Mouse (Mus musculus) cerebellum, postnatal 25 days (tissue): ENCODE data around the gene P3h1.
A peak's percentile ranks its signal among the peaks of the same experiment; 100 is the strongest.
"Not testable (repeated sequence)": the region's sequence is repeated elsewhere in the genome, so short reads cannot be mapped to it uniquely, and the experiment has no call there.

Source experiments
- DNase-seq, 2 experiments: peaks; one replicate each; pipeline ENCODE4 v3.0.0; 2021; ENCODE audit warnings: mixed read lengths in 2 of 2

Gene P3h1

DNA sequence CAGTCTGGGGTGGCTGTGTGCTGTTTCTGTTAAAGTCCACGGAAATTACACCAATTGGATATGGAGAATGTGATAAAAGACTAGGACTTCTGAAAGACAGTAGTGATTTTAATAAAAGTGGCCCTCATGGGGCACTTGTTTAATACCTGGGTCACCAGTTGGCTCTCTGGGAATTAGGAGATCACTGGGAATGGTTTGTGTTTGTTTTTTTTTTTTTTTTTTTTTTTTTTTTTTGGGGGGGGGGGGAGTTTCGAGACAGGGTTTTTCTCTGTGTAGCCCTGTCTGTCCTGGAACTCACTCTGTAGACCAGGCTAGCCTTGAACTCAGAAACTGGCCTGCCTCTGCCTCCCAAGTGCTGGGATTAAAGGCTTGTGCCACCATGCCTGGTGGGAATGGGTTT lies 43.0 kb downstream of the P3h1 start:
- no peak for DNase-seq

- DNase-seq: not testable (repeated sequence)
These were observed 46.1 kb downstream of the P3h1 start for GRCm38 (mm10) chr4:119278784-119279183.

GRCm38 (mm10) chr4:119284861-119285260 lies 52.1 kb downstream of the P3h1 start:
- no peak for DNase-seq

DNA sequence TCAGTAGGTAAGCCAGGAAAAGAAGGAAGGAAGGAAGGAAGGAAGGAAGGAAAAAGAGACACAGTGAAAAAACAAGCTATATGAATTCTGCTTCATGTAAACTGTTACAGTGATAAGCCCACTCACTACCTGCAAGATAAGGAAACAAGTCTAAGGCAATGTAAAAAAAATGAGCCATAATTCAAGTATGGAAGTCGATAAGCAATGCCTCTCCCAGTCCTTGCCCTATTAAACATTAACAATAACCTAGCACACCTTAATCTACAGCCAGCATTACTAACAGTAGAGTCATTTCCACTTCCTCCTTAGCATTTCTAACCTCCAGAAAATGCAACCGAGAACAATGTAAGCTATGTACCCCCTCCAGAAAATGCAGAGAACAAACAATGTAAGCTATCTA lies 52.6 kb downstream of the P3h1 start:
- no peak for DNase-seq

- no peak for DNase-seq
These were observed 59.2 kb downstream of the P3h1 start for GRCm38 (mm10) chr4:119291921-119292320.

- DNase-seq: peak; percentile 37 to 52
These were observed 60.3 kb downstream of the P3h1 start for GRCm38 (mm10) chr4:119292771-119293573.

GRCm38 (mm10) chr4:119293574-119294258 lies 61.0 kb downstream of the P3h1 start:
- peak in 1 of 2 experiments; percentile 34 for DNase-seq

DNA sequence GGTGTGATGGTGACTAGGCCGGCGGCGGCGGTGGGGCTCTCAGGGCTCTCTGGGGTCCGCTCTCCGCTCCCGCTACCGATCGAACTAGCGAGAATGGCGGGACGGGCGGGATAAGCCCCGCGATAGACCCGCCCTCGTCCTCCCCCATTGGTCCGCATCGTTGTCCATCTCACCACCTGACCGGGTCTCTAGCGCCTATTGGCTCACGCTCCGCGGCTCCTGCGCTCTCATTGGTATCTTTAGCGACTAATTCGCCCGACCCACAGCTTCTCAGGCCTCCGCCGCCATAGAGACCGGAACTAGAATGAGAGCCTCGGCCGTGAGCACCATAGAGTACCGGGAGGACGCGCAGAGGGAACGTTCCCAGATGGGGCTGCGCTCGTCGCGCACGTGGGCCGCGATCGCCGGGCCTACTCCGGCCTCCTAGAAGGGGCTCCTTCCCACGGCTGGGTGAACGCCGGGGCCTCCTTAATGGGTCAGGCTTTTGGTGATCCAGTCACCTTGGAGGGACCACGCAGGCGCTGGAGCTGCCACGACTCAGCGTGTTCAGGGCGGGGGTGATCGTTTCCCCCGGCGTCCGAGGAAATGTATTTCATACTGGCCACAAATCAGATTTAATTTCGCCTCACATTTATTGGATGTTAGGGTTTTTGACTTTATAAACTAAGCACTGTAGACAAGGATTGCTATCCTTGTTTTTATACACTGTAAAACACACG lies 61.9 kb downstream of the P3h1 start, which contains the start of gene Ybx1:
Ybx1 (minus strand) TSS at position 190 of the 719 bp plus-strand sequence.
- DNase-seq: peak; percentile 100

GRCm38 (mm10) chr4:119295134-119295453 lies 62.4 kb downstream of the P3h1 start:
- peak; percentile 10 to 16 for DNase-seq

GRCm38 (mm10) chr4:119297361-119297760 lies 64.6 kb downstream of the P3h1 start:
- no peak for DNase-seq
